Mouse (Mus musculus) E14TG2a.4 (cell line): ENCODE measurements around the gene Gdap2.

ENCODE experiments used
- CTCF ChIP-seq: conservative IDR thresholded peaks from 2 replicates; pipeline ENCODE4 v1.5.1; 2014; ENCODE audit warnings: low read length
- POU5F1 ChIP-seq: IDR thresholded peaks from 2 replicates; pipeline ENCODE4 v1.6.1; 2014; ENCODE audit warnings: low read length, borderline replicate concordance

DNA sequence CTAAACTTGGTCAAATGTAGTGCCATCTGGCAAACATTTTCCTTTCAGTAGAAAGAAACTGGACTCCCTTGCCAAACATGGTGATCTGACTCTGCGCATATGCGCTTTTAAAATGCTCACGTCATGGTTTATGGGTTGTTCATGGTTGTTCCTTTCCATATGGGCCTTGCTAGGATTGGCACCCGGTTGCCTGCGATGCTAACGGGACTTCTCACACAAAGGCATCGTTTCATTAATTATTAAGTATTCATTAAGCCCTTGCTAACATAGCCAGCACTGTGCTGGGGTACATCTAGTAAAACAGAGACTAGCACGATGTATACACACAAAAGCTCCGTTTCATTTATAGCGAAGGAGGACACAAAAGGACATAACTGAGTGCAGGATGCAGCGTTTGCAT lies 27.7 kb downstream of the Gdap2 start:
- no peak for TF ChIP-seq CTCF
- no peak for TF ChIP-seq POU5F1
